Mouse (Mus musculus): Measurements from ENCODE around the gene Gldc.
"Not testable (repeated sequence)": the region's sequence is repeated elsewhere in the genome, so short reads cannot be mapped to it uniquely, and the experiment has no call there.

The Gldc gene

DNA sequence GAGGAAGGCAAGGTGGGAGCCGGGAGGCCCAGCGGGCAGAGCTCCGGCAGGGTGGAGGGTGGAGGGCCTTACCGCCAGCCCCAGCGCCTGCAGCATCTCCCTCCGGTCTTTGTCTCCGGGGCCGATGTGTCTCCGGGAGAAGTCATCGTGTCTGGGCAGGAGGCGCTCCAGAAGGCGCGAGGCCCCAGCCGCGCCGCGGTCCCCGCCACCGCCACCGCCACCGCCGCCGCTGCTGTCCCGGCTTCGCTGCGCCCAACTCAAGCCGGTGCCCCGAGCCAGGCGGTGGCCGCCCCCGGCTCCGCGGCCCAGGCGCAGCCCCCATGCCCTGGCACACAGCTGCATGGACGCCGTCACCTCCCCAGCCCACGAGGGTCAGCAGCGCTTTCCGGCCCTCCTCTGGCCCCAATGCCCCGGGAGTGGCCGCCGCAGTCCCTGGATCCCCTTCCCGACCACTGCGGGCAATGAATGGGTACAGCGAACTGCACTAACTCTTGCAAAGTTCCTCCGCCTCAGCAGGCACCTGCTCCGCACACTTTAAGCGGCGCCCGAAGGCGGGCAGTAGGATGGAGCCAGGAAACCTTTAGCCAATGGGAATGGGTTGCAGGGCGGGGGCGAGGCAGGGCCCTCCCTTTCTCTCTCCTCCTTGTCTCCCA lies at the start of gene Gldc:
TSS of gene Gldc (minus strand) at position 511 of the 653 bp plus-strand sequence.
- DNase-seq (ENCODE audit: low spot score), result peak; percentile 21

- DNase-seq (ENCODE audit: low spot score), result not testable (repeated sequence)
Observed at GRCm38 (mm10) chr19:30222593-30222992, 47.4 kb upstream of the Gldc start.

GRCm38 (mm10) chr19:30217335-30217734 lies 42.1 kb upstream of the Gldc start:
- DNase-seq (ENCODE audit: low spot score), result peak; percentile 44

DNA sequence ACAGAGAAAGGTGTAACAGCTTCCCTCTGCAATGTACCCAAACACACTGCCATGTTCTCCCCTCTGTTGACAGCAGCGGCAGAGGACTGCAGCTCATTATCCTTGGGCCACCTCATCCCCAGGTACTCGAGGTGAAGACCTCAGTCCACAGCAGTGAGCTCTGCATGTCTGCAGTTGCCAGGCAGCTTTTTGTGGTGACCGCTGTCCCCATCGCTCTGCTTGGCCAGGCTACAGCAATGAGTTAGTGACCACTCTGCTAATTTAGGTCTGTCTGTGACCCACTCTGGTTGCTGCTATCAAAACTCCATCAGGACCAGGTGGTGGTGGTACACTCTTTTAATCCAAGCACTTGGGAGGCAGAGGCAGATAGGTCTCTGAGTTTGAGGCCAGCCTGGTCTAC lies 41.0 kb upstream of the Gldc start:
- no peak for DNase-seq (ENCODE audit: low spot score)

DNA sequence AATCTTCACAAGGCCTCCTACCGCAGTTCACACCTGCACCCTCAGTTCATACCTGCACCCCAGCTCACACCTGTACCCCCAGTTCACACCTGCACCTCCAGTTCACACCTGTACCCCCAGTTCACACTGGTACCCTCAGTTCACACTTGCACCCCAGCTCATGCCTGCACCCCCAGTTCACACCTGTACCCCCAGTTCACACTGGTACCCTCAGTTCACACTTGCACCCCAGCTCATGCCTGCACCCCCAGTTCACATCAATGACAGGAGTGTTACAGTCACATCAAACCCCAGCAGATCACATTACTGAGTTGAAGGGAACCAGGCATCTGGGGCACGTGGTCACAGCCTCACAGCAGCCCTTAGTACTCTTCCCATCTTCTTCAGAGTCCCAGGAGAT lies 40.5 kb upstream of the Gldc start:
- not testable (repeated sequence) for DNase-seq (ENCODE audit: low spot score)

DNA sequence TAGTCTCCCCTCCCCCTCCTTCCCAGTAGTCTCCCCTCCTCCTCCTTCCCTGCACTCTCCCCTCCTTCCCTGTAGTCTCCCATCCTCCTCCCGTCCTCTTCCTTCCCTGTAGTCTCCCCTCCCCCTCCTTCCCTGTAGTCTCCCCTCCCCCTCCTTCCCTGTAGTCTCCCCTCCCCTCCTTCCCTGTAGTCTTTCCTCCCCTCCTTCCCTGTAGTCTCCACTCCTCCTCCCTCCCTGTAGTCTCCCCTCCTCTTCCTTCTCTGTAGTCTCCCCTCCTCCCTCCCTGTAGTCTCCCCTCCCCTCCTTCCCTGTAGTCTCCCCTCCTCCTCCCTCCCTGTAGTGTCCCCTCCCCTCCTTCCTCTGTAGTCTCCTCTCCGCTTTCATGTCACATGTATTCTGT lies 38.8 kb upstream of the Gldc start:
- DNase-seq (ENCODE audit: low spot score), result no peak

GRCm38 (mm10) chr19:30209006-30209405 lies 33.8 kb upstream of the Gldc start:
- DNase-seq (ENCODE audit: low spot score), result not testable (repeated sequence)

GRCm38 (mm10) chr19:30206981-30207380 lies 31.8 kb upstream of the Gldc start:
- DNase-seq (ENCODE audit: low spot score), result no peak

GRCm38 (mm10) chr19:30205874-30206273 lies 30.6 kb upstream of the Gldc start:
- no peak for DNase-seq (ENCODE audit: low spot score)

- DNase-seq (ENCODE audit: low spot score), result peak; percentile 25
Observed at GRCm38 (mm10) chr19:30205159-30205816, 30.1 kb upstream of the Gldc start.

GRCm38 (mm10) chr19:30202177-30202576 lies 26.9 kb upstream of the Gldc start:
- no peak for DNase-seq (ENCODE audit: low spot score)

GRCm38 (mm10) chr19:30194999-30195398 lies 19.8 kb upstream of the Gldc start:
- DNase-seq (ENCODE audit: low spot score), result no peak

GRCm38 (mm10) chr19:30187232-30187631 lies 12.0 kb upstream of the Gldc start:
- DNase-seq (ENCODE audit: low spot score), result no peak

DNA sequence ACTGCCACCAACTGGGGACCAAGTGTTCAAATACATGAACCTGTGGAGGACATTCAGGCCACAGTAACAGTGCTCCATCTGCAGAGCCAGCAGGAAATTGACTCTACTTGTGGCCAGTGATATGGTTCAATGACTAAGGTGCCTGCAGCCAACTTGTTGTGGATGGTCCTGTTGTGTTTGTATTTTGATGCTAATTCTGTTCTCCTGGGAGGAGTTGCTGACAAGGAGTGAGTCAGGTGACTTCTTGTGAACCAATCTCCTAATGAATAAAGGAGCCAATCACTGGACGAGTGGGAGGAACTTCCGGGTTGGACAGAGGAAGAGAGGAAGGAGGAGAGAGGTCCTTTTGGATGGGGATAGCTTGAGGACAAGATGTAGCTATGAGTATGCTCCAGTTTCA lies 10.3 kb upstream of the Gldc start:
- no peak for DNase-seq (ENCODE audit: low spot score)

DNA sequence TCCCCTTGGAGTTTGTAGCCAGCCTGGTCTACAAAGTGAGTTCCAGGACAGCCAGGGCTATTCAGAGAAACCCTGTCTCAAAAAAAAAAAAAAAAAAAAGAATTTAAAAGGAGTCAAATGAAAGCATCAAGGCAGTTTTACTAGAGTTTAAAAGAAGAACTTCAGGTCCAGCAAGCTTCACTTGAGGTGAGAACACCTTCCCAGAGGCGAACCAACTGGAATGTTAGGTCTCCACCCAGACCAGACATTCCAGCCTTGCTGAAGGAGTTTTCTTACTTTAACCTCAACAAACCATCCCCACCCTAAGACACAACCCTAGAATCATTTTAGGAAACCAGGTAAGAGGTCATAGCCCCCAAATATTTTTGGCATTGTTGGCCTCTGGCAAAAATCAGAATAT lies 4.8 kb upstream of the Gldc start:
- DNase-seq (ENCODE audit: low spot score), result no peak

DNA sequence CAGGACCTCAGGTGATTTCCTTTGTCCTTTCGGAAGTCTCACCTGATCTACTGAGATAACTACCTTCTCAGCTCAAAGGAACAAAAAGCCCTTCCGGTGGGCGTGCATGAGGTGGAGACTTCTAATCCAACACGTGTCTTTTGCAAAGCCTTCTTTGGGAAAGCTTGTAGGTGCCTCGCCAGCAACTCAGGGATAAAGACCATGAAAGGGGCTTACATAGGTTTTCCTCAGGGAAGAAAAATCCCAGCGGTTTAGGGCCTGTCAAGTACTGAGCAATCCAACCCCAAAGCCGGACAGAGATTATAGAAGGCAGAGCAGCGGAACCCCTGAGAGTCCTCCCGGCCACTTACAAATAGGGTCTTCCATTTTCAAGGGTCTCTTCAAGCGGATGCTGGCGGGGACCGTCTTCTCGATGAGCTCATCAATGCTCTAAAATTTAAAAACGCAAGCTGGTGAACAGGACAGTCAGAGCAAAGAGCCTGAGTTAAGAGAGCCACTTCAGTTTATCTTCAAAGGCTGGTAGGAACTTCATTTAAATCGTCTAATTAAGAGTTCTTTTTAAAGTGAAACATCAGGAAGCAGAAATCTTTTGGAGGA lies 1.1 kb downstream of the Gldc start:
- DNase-seq (ENCODE audit: low spot score), result no peak

GRCm38 (mm10) chr19:30171346-30172055 lies 3.7 kb downstream of the Gldc start:
- DNase-seq (ENCODE audit: low spot score), result no peak

- DNase-seq (ENCODE audit: low spot score), result no peak
Observed at GRCm38 (mm10) chr19:30170319-30170718, 4.9 kb downstream of the Gldc start.

DNA sequence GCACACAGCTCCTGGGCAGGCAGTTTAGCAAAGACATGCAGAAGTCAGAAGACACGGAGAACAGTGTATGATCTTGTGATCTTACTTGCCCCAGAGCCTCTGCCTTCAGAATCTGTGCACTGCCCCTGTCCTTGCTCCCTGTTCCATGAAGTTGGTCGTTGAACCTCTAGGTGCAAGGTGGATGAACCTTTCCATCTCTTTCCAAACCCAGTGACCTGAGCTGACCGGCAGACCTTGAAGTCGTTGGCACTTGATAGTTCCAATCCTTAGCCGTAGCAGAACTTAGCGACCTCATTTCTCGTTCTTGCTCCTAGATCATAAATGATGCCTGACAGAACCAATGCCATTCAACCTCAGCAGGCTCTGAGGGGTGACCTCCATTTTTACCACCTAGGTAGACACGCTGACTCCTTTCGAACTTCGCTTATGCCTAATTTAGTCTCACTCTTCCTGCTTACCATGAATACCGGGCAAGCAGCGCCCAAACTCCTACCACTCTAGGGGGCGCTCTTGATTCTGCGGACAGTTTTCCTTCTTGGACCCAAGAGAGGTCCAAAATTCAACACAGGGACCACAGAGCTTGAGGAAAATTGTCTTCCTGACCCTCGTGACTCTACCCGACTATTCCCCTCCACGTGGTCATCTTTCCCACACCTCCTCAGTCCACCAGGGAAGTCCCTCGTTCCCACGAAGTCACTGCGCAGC lies 8.3 kb downstream of the Gldc start:
- DNase-seq (ENCODE audit: low spot score), result no peak

- DNase-seq (ENCODE audit: low spot score), result no peak
Observed at GRCm38 (mm10) chr19:30164228-30164627, 11.0 kb downstream of the Gldc start.

DNA sequence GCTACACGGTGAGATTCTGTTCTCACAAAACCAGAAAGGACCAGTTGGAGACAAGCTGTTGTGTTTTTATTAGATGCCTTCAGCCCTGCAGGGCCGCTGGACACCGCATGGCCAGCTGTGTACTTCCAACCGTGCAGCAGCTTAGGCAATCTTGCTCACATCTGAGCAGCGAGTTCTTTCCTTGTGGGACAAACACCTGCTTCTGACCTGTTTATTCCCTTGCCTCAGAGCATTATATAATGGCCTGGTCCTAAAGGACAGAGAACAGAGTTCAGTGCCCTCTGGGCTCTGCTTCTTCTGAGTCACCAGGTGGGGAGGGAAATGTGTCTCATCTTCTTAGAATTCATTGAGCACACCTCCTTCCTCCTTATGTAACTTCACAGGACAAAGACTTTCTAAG lies 12.4 kb downstream of the Gldc start:
- DNase-seq (ENCODE audit: low spot score), result no peak

DNA sequence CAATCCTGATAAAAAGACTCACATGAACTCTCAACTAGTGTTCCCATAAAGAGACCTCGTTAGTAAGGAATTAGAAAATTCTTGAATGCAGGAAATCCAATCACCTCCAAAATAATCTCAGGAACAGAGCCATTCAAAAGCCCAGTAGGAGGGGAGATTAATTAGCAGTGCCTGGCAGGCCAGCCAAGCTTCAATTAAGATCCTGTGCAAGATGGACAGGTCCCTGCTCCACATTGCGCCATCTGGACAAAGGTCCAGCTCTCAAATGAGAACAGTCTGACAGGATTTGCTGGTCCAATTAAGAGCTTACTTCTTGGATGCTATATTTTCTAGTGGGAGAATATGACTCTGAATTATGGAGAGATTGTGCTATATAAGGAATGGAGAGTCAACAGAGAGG lies 15.2 kb downstream of the Gldc start:
- no peak for DNase-seq (ENCODE audit: low spot score)

Data from ovary, postnatal 14 days (tissue).